Mouse (Mus musculus) ES-E14 (cell line): ENCODE results near the gene Gm28047.

Experiments
- CHD2 ChIP-seq: IDR thresholded peaks from 2 replicates; pipeline ENCODE4 v1.6.1; 2014; ENCODE audit warnings: mild to moderate bottlenecking, low read depth, low read length, inconsistent platforms
- HCFC1 ChIP-seq: IDR thresholded peaks from 2 replicates; pipeline ENCODE4 v1.6.1; 2012; ENCODE audit warnings: low read length, inconsistent platforms, borderline replicate concordance; ENCODE audit not compliant: insufficient read depth
- MAFK ChIP-seq: IDR thresholded peaks from 2 replicates; pipeline ENCODE4 v1.6.1; 2014; ENCODE audit warnings: mild to moderate bottlenecking, low read depth, low read length, inconsistent platforms; ENCODE audit not compliant: insufficient read depth
- ZC3H11A ChIP-seq: IDR thresholded peaks from 2 replicates; pipeline ENCODE4 v1.6.1; 2012; ENCODE audit warnings: low read depth, mild to moderate bottlenecking, inconsistent platforms, low read length, borderline replicate concordance
- ZNF384 ChIP-seq: IDR thresholded peaks from 2 replicates; pipeline ENCODE4 v1.6.1; 2012; ENCODE audit warnings: low read depth, low read length, inconsistent platforms

DNA sequence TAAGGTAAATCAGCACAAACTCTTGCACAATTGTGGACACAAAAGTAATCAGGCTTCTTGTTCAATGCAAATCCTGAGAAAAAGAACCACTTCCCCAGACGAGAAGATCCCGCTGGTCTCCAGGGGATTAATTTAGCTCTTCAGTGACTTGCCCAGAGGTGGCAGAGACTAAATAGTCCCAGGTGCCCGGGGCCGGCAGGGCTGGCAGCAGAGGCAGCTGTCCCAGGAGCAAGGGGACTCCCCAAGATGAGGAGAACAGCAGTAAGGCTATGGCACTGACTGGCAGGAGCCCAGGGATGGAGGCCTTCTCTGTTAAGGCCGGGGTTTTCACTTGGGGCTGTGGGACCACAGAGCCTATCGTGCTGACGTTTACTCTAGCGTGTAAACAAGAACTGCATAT, 39.0 kb upstream of the Gm28047 start:
- TF ChIP-seq CHD2 (no peak), ZC3H11A (no peak), HCFC1 (no peak), MAFK (no peak), ZNF384 (no peak)
